Mouse (Mus musculus) lung, postnatal 25 days (tissue): ENCODE measurements around the gene Zfp433.
"Not testable (repeated sequence)": the region's sequence is repeated elsewhere in the genome, so short reads cannot be mapped to it uniquely, and the experiment has no call there.

Experiments used
- DNase-seq: peaks from one replicate; pipeline ENCODE4 v3.0.0; 2022; ENCODE audit warnings: low spot score

The Zfp433 gene

GRCm38 (mm10) chr10:81704531-81705301, at the start of gene Zfp433:
Zfp433 (plus strand) TSS chr10:81704825.
- DNase-seq: not testable (repeated sequence)

DNA sequence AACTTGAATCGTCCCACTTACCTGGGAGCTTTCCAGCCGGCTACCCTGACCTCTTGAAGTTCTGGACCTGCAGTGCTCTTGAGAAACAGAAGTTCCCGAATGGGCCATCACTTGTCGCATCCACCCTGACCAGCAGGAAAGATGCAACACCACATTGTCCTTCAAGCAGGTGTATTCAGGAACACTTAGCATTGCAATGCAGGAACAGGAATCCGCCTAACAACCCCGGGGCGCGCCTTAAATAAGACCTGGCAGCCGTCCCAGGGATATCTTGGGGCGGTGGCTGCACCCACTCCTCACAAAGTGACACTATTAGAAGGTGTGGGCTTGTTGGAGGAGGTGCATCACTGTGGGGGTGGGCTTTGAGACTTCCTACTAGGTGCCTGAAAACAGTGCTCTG, 49.4 kb upstream of the Zfp433 start:
- DNase-seq: no peak

DNA sequence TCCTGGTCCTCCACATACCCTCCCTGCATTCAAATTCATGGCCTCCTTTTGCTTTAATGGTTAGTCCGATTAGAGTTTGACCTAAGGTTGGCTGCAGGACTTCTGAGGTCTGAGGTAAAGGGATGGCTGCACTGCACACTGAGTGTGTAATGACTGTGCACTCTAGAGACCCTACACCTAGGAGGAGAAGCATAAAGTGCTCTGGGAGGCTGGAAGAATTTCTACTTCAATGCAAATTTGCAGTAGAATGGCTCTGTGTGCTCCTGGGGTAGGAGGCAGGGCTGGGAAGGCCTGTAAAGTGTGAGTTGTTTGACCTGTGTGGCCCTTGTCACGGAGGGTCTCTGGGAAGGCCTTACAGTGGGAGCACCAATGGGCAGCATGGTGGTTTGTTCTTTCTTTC, 48.5 kb upstream of the Zfp433 start:
- DNase-seq: no peak

DNA sequence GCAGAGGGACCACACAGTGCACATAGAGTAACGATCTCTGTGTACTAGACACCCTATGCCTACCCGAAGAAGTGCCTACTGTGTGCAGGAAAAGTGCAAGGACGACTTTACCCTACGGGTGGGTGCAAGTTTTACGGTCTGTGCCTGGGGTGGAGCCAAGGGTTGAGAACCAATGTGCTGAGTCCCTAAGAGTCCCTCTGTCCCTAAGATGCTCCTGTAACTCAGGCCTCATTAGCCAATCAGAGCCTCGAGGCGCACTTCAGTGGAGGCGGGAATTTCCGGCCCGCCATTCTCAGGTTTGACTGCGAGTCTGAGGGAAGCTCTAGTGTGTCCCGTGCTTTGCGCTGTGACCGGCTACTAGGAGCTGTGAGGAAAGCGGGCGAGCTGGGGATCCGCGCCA, 17.5 kb upstream of the Zfp433 start:
- DNase-seq: not testable (repeated sequence)

DNA sequence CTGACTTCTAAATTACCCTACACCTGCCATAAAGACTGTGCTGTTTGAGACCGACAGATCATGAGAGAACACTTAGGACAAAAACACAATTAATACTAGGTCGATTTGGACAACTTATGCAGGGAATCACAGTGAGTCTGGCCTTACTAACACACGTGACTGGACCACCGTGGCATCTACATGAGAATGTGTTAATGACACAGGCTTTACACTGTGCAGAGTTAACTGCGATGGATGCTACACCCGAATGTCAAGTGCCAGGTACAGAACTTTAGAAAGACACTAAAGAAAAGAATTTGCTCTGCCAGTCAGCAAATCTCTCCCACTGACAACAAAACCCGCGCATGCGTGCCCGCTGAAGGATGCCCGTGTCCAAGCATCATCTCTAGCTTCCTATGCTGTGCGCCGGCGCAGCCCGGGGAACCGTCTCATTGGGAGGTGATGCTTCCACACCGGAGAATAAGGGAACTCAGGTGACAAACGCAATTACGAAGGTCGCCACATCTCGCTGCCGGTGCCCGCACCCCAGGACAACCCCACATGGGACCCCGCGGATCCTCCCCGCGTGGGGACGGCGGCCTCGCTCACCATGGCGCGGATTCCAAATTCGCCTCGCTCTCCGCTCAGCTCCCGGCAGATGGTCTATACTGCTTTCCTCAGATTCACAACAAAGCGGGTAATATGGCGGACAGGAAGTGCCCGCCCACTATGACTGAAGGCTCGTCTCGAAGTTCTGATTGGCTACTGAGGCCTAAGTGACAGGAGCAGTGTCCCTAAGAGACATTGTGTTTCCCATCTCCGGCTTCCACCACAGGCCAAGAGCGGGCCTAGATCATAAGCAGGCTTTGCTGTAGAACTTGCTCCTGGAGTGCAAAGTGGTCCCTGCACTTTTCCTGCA, 66.1 kb downstream of the Zfp433 start, which contains the start of gene Gm3055:
TSS of gene Gm3055 (minus strand) at position 656 of the 898 bp plus-strand sequence.
- not testable (repeated sequence) for DNase-seq

GRCm38 (mm10) chr10:81771404-81771777, 66.8 kb downstream of the Zfp433 start:
- not testable (repeated sequence) for DNase-seq
